Mouse (Mus musculus) megakaryocyte-erythroid progenitor cell, adult 5 weeks (primary cell): ENCODE measurements around the gene Akap14. TPM values are rescaled to one million over a fixed set of nuclear protein-coding genes. Genes with fewer than 3 reads are reported as not detected.

ENCODE experiments used
- polyA plus RNA-seq: library from polyadenylated mRNA; stranded (reverse); fragments of >175 nt; gene quantifications from 2 replicates; pipeline ENCODE4 v1.2.3, GENCODE M21; 2012

Akap14 gene
- not detected in 2 replicates for polyA plus RNA-seq

DNA sequence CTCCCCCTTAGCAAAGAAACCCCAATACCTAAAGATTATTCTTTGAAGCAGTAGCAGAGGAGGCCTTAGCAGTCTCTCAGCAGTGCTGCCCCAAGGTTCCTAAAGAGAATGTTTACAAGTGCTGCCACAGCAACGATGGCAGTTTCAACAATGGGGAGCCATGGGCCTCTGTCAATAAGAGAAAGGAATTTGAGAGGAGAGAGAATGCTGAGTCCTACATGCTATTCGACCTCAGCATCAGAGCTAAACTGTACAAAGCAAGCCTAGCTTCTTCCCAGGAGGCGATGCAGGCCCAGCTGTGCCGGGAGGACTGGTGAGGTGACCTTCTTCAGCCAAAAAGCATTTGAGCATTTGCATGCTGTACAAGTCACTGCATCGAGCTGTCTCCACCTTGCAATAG lies at the start of gene Akap14:
Akap14 (minus strand) TSS at position 101 of the 400 bp plus-strand sequence.

DNA sequence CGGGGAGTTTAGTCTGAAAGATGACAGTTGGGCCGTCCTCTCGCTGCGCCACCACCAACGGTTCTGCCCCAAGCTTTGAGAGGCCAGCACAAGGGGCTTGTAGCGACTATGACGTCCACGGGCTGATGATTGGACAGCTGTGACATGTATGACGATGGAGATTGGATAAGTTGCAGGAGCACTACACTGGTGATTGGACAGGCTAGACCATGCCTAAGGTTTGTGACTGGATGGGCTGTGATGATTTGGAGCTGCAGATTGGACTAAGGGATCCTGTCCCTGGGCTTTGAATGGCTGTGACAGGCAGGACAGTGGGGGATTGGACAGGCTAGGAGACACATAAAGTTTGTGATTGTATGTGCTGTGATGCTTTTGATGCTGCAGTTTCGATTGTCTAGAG lies 42.3 kb upstream of the Akap14 start, which contains the start of gene Gm9:
Gm9 (minus strand) TSS at position 101 of the 400 bp plus-strand sequence.

DNA sequence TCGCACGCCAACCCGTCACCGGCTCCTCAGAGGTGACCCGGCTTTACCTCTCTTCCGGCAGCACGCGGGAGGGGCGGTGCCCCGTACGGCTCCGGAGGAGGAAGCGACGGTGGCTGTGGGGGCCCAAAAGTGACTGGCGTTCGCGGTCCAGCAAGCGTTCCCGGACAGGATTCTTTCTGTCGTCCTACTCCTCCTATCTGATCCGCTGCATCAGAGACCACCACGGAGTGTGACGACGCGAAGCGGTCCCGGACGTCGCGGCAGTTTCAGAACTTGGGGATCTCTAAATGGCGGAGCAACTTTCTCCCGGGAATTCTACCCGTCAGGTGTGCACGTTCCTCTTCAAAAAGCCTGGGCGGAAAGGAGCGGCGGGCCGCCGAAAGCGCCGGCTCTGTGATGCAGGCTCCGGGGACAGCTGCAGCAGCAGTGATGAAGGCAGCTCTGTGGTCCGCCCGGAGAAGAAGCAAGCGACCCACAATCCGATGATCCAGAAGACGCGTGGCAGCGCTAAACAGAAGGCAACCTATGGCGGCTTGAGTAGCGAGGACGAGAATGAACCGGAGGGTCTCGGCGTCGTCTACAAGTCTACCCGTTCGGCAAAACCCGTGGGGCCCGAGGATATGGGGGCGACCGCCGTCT lies 22.6 kb upstream of the Akap14 start, which contains the start of the genes Ndufa1 and Rnf113a1:
Ndufa1 (minus strand) TSS at position 59 of the 639 bp plus-strand sequence.
Rnf113a1 (plus strand) TSS at position 141 of the 639 bp plus-strand sequence.

DNA sequence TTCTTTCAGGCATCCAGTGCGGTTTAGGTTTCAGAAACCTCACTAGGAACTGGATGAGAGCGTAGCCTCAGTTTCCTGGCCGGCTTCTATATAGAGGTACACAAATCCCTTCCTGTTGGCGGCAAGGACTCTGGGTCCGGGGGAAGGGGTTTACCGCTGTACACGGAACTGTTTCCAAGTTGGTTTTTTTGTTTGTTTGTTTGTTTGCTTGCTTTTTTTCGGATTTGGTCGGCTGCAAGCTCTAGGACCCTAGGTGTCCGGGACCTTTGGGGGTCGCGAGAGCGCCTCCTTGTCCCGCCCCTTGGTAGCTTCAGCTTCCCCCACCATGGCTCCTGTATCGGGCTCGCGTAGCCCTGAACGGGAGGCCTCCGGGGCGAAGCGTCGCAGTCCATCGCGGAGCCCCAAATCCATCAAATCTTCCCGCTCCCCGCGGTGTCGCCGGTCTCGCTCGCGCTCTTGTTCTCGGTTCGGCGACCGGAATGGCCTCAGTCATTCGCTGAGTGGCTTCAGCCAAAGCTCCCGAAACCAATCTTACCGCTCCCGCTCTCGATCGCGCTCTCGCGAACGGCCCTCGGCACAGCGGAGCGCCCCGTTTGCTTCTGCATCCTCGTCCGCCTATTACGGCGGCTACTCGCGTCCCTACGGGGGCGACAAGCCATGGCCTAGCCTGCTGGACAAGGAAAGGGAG lies 41.8 kb downstream of the Akap14 start, which contains the start of gene Nkap:
Nkap (plus strand) TSS at position 125 of the 688 bp plus-strand sequence.

DNA sequence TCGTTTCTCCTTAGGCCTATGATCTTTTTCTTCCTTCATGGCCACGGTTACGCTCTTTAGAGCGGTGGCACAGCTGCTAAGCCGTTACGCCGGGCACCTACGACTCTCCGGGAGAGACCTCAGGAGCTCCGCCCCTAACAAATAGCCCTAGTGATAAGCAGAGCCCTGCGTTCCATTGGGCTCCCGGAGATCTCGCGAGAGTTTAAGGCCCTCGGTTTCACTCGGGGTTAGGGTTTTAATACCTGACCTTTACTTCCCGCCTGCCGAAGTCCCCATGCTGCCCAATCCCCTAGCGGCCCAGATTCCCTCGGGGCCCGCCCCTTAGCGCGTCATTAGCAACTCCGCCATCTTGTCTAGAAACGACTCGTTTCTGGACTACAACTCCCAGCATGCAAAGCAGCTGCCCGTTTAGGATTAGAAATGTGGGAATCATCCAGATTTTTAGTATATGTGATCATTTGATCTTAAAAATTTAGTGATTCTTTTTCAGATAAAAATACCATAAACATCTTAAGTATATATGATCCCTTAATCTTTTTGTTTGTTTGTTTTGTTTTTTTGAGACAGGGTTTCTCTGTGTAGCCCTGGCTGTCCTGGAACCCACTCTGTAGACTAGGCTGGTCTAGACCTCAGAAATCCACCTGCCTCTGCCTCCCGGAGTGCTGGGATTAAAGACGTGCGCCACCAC lies 58.3 kb downstream of the Akap14 start, which contains the start of gene Upf3b:
Upf3b (minus strand) TSS at position 130 of the 688 bp plus-strand sequence.

Other genes with a start within 250 kb of the Akap14 start
- 11.8 and 18.5 TPM in 2 replicates for gene Sept6, start 177.0 kb downstream of the Akap14 start, polyA plus RNA-seq
- gene Sowahd, start 120.0 kb downstream of the Akap14 start, polyA plus RNA-seq: 0.70 and 0.79 TPM in 2 replicates
- gene Rpl39, start 83.4 kb downstream of the Akap14 start, polyA plus RNA-seq: 334 and 387 TPM in 2 replicates
- 7.4 and 13.5 TPM in 2 replicates for gene Upf3b, start 58.5 kb downstream of the Akap14 start, polyA plus RNA-seq
- gene Nkap, start 42.0 kb downstream of the Akap14 start, polyA plus RNA-seq: 4.5 and 4.7 TPM in 2 replicates
- 322 and 341 TPM in 2 replicates for gene Ndufa1, start 22.3 kb upstream of the Akap14 start, polyA plus RNA-seq
- gene Rnf113a1, start 22.4 kb upstream of the Akap14 start, polyA plus RNA-seq: 5.8 and 6.3 TPM in 2 replicates
- not detected in 2 replicates for gene Gm9, start 42.2 kb upstream of the Akap14 start, polyA plus RNA-seq
- not detected in 2 replicates for gene Rhox1, start 53.4 kb upstream of the Akap14 start, polyA plus RNA-seq
- not detected in 2 replicates for gene Rhox2a, start 76.1 kb upstream of the Akap14 start, polyA plus RNA-seq
- not detected in 2 replicates for gene Rhox3a, start 81.1 kb upstream of the Akap14 start, polyA plus RNA-seq
- gene Rhox4a, start 96.5 kb upstream of the Akap14 start, polyA plus RNA-seq: not detected in 2 replicates
- gene Rhox3a2, start 211.2 kb upstream of the Akap14 start, polyA plus RNA-seq: not detected in 2 replicates
- not detected in 2 replicates for gene Rhox4a2, start 222.0 kb upstream of the Akap14 start, polyA plus RNA-seq
- gene Rhox2b, start 243.2 kb upstream of the Akap14 start, polyA plus RNA-seq: not detected in 2 replicates